Mouse (Mus musculus): ENCODE results near the gene Ubash3a.

Gene Ubash3a

DNA sequence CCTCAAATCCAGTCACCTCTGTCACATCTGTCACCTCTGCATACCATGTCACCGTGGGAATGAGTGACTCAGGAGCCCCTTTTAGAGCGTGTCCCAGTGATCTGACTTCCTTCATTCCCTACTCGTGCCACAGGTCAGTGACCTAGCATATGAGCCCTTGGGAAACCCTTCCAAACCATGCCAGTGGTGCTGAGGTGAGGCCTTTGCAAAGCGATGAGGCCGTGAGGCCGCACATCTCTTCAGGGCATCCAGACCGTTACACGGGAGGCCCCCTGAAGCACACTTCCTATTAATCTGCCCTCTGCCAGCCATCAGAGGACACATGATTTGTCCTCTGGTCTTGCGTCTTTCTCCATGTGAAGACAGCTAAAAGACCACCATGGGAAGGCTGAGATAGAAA, 71.9 kb downstream of the Ubash3a start:
- DNase-seq (ENCODE audit: low spot score in 2 of 2), result no peak

DNA sequence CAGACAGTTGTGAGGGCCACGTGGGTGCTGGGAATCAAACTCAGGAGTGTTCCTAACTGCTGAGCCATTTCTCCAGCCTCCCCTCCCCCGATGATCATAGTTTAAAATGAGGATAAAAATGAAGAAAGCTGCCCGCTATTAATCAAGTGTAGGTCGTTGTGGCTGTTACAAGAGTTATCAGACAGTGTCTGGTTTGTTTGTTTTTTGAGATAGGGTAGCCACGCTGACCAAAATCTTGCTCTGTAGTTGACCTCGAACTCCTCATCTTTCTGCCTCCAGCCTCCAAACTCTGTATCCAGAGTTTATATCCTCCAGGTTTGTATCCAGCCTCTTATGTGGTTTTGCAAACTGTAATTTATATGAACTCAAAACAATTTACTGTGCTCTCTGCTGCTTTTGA, 72.6 kb downstream of the Ubash3a start:
- DNase-seq (ENCODE audit: low spot score in 2 of 2), result no peak

DNA sequence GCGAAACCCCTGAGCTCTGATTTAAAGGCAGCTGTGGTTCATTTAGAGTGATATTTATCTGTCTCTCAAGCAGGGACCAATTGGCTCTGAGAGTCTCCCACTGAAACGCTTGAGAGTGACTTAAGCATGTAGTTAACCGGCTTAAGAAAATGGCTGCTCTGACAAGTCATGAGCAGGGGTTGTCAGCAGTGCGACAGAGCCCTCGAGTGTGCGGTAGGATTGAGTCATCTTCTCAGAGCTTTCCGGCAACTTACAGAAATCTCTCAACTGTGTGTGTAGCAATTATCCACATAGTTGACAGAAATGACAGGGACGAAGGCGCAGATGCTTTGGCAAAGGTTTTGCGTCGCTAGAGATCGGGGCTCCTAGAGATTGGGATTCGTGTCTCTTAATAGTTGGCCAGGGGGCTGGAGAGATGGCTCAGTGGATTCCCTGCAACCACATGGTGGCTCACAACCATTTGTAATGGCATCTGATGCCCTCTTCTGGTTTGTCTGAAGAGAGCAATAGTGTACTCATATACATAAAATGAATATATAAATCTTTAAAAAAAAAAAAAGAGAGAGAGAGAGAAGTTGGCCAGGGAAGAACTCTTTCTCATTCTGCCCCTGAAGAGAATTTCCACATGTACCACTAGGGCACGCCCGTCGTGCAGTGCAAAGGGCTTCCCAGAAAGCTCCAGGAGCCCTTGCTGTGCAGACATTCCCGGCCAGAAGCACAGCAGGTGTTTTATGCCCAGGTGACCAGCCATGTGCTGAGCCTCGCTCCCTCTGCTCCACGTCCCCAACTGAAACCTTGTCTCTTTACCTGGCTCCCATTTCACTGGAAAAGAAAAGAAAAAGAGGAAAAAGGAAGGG, 74.4 kb downstream of the Ubash3a start:
- no peak for DNase-seq (ENCODE audit: low spot score in 2 of 2)

DNA sequence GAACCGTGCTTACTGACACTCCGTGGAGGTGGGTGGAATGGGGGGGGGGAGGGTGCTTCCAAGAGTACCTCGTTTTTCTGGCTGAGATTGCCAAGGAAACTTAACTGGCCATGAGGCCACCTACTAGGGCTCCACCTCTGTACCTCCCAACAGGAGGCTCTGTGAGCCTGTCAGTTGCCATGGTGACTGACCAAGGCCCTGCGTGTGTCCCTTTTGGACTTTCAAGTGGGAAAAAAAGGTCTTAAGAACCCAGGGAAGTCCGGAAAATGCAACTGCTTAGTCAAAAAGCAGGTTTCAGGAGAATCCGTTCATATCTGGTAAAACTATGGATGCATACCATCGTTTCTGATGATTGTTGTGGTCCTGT, 75.0 kb downstream of the Ubash3a start:
- no peak for DNase-seq (ENCODE audit: low spot score in 2 of 2)

DNA sequence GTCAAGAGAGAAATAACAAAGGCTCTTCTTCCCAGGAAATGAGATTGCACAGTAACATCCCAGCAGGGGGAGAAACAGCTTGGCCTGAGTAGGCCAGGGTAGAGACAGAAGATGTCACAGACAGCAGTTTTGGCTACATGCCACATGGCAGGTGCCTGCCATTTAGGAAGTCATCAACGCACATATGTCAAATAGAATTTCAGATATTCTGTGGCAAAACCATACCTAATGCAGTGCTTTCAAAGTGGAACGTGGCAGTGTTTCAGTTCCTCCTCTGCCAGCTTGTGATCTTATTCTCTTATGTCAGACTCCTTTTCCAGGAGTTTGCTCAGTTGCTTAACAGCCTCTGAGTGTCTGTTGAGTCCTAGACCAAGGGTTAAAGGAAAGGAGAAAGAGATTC, 78.2 kb downstream of the Ubash3a start:
- DNase-seq (ENCODE audit: low spot score in 2 of 2), result no peak

DNA sequence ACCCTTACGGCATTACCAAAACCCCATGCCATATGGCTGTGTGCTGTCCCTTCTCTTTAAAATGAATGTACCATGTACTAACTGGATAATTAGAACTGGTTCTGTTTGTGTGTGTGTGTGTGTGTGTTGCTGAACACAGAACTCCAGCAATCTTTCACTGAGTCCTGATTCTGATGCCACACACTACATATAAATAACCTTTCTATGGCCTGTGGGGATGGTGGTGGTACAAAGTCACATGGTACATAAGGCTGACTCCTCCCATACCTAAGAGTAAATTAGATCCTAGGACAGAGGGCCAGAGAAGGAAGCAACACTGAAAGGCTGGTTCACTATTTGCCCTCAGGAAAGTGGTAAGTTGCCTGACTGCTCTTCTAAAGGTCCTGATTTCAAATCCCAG, 78.8 kb downstream of the Ubash3a start, which contains the start of gene Slc37a1:
Slc37a1 (plus strand) TSS at position 301 of the 400 bp plus-strand sequence.
- no peak for DNase-seq (ENCODE audit: low spot score in 2 of 2)

DNA sequence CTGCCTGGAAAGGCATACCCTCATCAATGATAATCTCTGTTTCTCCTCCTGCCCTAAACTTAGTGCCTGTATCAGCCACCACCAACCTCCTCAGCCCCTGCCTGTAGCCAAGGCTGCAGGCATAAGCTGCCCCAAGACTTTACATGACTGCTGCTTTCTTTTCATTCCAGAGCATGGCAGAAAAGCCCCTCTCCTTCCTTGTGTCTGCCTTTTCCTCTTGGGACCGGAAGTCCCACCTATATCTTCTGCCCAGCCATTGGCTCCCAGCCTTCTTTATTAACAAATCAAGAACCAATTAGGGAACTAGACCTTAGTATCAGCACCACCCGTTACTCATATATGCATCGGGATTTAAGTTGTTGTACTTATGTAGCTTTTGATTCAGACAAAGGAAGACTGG, 79.5 kb downstream of the Ubash3a start:
- no peak for DNase-seq (ENCODE audit: low spot score in 2 of 2)

DNA sequence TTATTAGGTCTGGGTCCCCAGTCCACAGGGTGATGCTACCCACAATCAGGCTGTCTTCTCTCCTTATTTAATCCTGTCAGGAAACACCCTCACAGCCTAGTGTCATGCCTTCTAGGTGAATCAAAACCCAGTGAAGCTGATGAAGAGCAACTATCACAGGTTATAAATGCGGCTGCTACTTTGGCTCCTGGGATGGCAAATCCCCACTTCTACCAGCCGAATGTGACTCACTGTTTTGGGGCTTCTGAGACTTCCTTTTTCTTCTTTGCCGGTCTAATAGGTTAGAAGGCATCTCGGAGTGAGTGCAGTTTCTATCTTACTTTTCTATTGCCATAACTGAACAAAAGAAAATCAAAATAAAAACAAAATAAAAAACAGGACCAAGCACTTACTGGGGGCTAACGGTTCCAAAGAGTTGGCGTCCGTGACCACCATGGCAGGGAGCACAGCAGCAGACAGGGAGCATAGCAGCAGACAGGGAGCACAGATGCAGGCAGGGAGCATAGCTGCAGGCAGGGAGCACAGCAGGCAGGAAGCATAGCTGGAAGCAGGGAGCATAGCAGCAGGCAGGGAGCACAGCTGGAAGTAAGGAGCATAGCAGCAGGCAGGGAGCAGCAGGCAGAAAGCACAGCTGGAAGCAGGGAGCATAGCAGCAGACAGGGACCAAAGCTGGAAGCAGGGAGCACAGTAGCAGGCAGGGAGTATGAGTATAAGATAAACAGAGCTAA, 81.5 kb downstream of the Ubash3a start:
- no peak for DNase-seq (ENCODE audit: low spot score in 2 of 2)

DNA sequence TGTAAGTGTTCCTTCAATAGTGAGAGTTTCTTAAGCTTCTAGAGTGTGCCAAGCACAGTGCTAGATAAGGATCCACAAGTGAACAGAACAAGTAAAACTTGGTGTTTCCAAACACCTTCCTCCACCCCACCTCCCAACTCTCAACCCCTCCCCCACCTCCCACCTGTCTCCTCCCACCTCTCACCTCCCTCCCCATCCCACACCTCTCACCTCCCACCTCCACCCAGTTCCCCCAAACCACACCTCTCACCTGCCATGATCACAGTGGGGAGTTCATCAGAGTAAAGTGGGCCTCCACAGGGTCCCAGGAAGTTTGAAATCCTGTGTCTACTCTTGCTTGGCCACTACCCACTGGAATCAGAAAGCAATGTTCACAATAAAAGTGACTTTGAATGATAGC, 82.6 kb downstream of the Ubash3a start:
- DNase-seq (ENCODE audit: low spot score in 2 of 2), result no peak

DNA sequence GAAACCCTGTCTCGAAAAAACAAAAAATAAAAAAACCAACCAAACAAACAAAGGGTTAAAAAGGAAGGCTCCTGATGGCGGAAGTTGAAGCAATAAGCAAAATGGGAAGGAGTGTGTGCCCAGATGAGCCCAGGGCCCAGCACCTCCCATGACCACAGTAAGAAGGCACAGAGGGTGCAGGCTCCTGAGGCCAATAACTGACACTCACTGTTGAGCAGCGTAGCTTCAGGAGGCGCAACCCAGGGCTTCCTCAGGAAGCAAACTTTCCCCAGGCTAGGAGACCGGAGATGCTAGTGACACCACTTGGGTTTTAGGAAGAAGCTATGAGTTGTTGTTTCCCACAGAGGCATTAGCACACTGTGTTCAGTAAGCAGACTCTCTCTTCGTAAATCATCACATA, 83.2 kb downstream of the Ubash3a start:
- DNase-seq (ENCODE audit: low spot score in 2 of 2), result no peak

DNA sequence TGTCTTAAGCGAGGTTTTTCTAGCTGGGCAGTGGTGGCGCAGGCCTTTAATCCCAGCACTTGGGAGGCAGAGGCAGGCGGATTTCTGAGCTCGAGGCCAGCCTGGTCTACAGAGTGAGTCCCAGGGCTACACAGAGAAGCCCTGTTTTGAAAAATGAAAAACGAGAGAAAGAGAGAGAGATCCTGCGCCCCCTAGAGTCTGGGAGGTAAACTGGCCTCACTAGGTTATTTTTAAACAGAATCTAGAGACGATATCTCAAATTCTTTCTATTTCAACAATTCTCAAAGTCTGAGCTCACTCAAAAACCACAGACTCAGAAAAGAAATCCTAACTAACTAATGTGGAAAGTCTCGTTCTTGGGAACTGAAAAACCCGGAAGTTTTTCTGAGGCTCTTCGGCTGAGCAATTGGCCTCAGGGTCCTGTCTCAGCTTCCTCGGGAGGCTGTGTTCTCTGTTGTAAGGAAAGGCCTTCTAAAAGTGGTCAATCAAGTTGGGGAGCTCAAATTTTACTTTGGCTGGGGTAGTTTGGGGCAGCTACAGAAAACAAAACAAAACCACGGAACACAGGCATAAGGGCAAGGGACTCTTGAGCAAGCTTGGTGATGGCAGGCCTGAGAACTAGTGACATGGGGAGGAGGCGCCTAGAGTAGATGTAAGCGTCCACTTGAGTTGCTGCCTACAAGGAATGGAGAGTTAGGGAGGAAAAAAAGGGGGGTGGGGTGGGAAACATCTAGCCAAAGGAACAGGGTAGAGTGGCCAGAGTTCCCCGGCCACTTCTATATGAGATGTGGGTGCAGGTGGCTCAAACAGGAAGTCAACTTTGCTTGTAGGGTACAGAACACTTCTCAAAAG, 86.9 kb downstream of the Ubash3a start:
- DNase-seq (ENCODE audit: low spot score in 2 of 2), result no peak

DNA sequence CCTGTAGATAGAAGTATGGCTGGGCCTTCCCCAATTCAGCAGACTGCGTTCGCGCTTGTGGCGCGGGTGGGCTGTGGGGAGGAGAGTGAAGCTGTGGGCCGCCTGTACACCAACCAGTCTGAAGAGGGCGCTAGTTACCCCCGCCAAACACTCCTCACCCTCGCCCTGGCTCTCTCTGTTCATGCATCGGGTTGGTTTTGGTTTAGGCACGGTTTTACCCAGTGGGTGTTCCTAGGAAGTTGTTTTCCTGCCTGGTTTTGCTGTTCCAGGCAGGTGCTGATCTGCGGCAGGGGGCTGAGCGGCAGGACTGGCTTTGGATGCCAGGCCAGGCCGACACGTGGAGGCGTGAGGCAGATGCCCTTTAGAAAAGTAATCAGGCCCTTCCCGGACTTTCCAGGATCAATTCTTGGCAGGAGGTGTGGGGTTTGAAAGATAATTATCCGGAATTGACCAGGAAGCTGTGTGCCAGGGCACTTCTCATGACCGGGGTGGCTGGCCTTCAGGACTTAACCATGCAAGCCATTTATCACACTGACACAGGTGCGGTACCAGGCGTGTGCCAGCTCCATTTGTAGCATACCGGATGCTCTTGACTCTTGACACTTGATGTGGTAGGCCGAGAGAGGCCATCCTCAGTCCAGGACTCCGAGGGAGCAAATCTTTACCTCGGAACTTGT, 87.7 kb downstream of the Ubash3a start:
- peak in 1 of 2 experiments; percentile 78 for DNase-seq (ENCODE audit: low spot score in 2 of 2)

DNA sequence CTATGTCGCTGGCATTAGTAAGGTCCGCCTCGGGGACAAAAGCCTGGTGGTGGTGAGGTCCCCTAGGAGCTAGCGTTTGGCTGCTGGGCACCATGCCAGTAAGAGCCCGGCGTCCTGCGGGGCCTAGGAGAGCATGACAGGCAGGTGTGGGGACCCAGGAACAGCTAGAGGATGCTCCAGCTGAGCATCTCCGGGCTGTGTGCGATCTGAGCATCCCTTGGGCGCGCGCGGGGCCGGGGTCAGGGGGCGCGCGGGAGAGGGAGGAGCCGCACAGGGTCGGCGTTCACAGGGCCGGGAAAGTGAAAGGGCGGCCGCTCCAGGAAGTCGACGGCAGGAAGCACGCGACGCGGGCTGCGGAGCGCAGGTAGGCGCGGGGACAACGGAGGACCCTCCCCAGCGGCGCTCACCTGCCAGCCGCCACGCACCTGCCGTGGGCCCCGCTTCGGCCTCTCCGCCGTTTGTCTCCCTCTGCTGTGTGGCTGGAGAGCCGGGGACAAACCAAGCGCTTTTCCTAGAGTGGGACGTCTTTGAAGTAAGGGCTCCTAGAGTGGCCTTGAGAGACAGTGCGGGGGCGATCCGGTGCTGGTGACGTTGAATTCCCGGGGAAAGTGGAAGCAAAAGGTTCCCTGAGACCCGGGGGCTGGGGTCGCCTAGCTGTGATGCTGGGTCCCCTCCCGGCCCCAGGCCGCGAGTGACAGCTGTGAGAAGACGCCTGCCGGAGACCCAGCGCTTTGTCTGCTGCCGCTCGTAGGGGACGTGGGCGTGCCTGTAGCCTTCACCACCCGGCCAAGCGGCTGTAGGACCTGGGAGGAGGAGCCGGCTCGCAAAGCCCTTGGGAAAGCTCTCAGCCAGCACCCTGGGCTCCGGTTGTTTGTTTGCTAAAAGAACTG, 88.5 kb downstream of the Ubash3a start:
- peak; percentile 84 to 91 for DNase-seq (ENCODE audit: low spot score in 2 of 2)
